Mouse (Mus musculus): Measurements from ENCODE around the gene Mllt3.

Mllt3 gene

GRCm38 (mm10) chr4:87870563-87870962, 162.6 kb downstream of the Mllt3 start:
- no peak for DNase-seq

GRCm38 (mm10) chr4:87866564-87866963, 166.6 kb downstream of the Mllt3 start:
- DNase-seq = no peak

- no peak for DNase-seq
Observed at GRCm38 (mm10) chr4:87865848-87866247, 167.3 kb downstream of the Mllt3 start.

- no peak for DNase-seq
Observed at GRCm38 (mm10) chr4:87865041-87865440, 168.1 kb downstream of the Mllt3 start.

- no peak for DNase-seq
Observed at GRCm38 (mm10) chr4:87863212-87863611, 170.0 kb downstream of the Mllt3 start.

- DNase-seq = no peak
Observed at GRCm38 (mm10) chr4:87860723-87861122, 172.4 kb downstream of the Mllt3 start.

GRCm38 (mm10) chr4:87859148-87859547, 174.0 kb downstream of the Mllt3 start:
- no peak for DNase-seq

- no peak for DNase-seq
Observed at GRCm38 (mm10) chr4:87857982-87858381, 175.2 kb downstream of the Mllt3 start.

- no peak for DNase-seq
Observed at GRCm38 (mm10) chr4:87852461-87852860, 180.7 kb downstream of the Mllt3 start.

GRCm38 (mm10) chr4:87850051-87850450, 183.1 kb downstream of the Mllt3 start:
- no peak for DNase-seq

GRCm38 (mm10) chr4:87844668-87845210, 188.4 kb downstream of the Mllt3 start:
- DNase-seq = no peak

- no peak for DNase-seq
Observed at GRCm38 (mm10) chr4:87840210-87840910, 192.8 kb downstream of the Mllt3 start.

GRCm38 (mm10) chr4:87838716-87839115, 194.4 kb downstream of the Mllt3 start:
- DNase-seq = no peak

GRCm38 (mm10) chr4:87837471-87838361, 195.4 kb downstream of the Mllt3 start:
- no peak for DNase-seq

- DNase-seq = no peak
Observed at GRCm38 (mm10) chr4:87836257-87836656, 196.9 kb downstream of the Mllt3 start.

GRCm38 (mm10) chr4:87835191-87835590, 198.0 kb downstream of the Mllt3 start:
- DNase-seq = no peak

- no peak for DNase-seq
Observed at GRCm38 (mm10) chr4:87834310-87834709, 198.9 kb downstream of the Mllt3 start.

- peak in 1 of 2 experiments; percentile 7 for DNase-seq
Observed at GRCm38 (mm10) chr4:87830794-87831306, 202.3 kb downstream of the Mllt3 start.

- DNase-seq = no peak
Observed at GRCm38 (mm10) chr4:87829426-87830063, 203.6 kb downstream of the Mllt3 start.

GRCm38 (mm10) chr4:87826336-87826735, 206.8 kb downstream of the Mllt3 start:
- no peak for DNase-seq

GRCm38 (mm10) chr4:87823623-87824022, 209.5 kb downstream of the Mllt3 start:
- no peak for DNase-seq

GRCm38 (mm10) chr4:87823191-87823590, 210.0 kb downstream of the Mllt3 start:
- DNase-seq = no peak

GRCm38 (mm10) chr4:87820911-87821310, 212.3 kb downstream of the Mllt3 start:
- no peak for DNase-seq
